Mouse (Mus musculus) neural tube, embryonic 14.5 days (tissue): ENCODE data around the gene Asgr1. TPM values are rescaled to one million over a fixed set of nuclear protein-coding genes. Genes with fewer than 3 reads are reported as not detected.
A peak's percentile ranks its signal among the peaks of the same experiment; 100 is the strongest.

Source experiments
- ATAC-seq: fragments of 200-750 bp; cut with Nextera tagmentation; 2 replicates; pipeline ENCODE4 v1.8.0; 2017; ENCODE audit warnings: low read depth, mild to moderate bottlenecking, moderate TSS enrichment, moderate library complexity
- H3K27ac ChIP-seq: fragments of 300-500 bp; sonication (generic); 2 replicates; pipeline ENCODE4 v1.5.1; 2014; ENCODE audit warnings: low read depth, mild to moderate bottlenecking, control low read depth, low read length, moderate library complexity, mixed read lengths
- H3K27me3 ChIP-seq: fragments of 300-500 bp; sonication (generic); 2 replicates; pipeline ENCODE4 v1.6.1; 2014; ENCODE audit warnings: low read length; ENCODE audit not compliant: control insufficient read depth, insufficient read depth
- H3K36me3 ChIP-seq: fragments of 300-500 bp; sonication (generic); 2 replicates; pipeline ENCODE4 v1.6.1; 2014; ENCODE audit warnings: low read length, mixed read lengths; ENCODE audit not compliant: control insufficient read depth, insufficient read depth
- H3K4me1 ChIP-seq: fragments of 300-500 bp; sonication (generic); 2 replicates; pipeline ENCODE4 v1.6.1; 2014; ENCODE audit warnings: low read length; ENCODE audit not compliant: control insufficient read depth, insufficient read depth
- H3K4me2 ChIP-seq: fragments of 300-500 bp; sonication (generic); 2 replicates; pipeline ENCODE4 v1.6.1; 2014; ENCODE audit warnings: mild to moderate bottlenecking, low read depth, low read length, control low read depth
- H3K4me3 ChIP-seq: fragments of 300-500 bp; sonication (generic); 2 replicates; pipeline ENCODE4 v1.5.1; 2014; ENCODE audit warnings: low read depth, low read length, control low read depth, mixed read lengths
- H3K9ac ChIP-seq: fragments of 300-500 bp; sonication (generic); replicated peaks from 2 replicates; pipeline ENCODE4 v1.6.1; 2014; ENCODE audit warnings: low read depth, mild to moderate bottlenecking, control low read depth, low read length, mixed read lengths
- H3K9me3 ChIP-seq: fragments of 300-500 bp; sonication (generic); 2 replicates; pipeline ENCODE4 v1.6.1; 2016; ENCODE audit warnings: low read length; ENCODE audit not compliant: control insufficient read depth
- WGBS: fragments of 180-500 bp; shearing (Covaris S2); extraction: QIAGEN DNeasy Blood & Tissue Kit; methylation state at CpG from one replicate; pipeline ENCODE4 v1.1.7; 2014; 5-methylcytosine and 5-hydroxymethylcytosine counted together
- polyA plus RNA-seq: library from polyadenylated mRNA; unstranded; fragments of >200 nt; fragmentation: Nextera tagmentation; extraction: Ambion mirVana; gene quantifications from 2 replicates; pipeline ENCODE4 v1.2.1, GENCODE M21; 2014

The Asgr1 gene
- polyA plus RNA-seq, 1 experiment from 2014 or later, result not detected

GRCm38 (mm10) chr11:70029829-70030550 is 23.9 kb upstream of the Asgr1 start:
- peaks cover 50% of the 10 kb centered on the region for H3K4me1 ChIP-seq
- ATAC-seq, result peak; percentile 56
- peak overlapping the region; percentile 52 for H3K4me2 ChIP-seq
- H3K4me3 ChIP-seq, result peak overlapping the region; percentile 19
- H3K36me3 ChIP-seq, result peaks cover 23% of the 10 kb centered on the region; the same call in 1 of the 2 replicates
- H3K27me3 ChIP-seq, result no peaks in the 10 kb centered on the region
- peak overlapping the region; percentile 22; the same call in 1 of the 2 replicates for H3K9ac ChIP-seq
- 16% methylated on average over 11 of the region's 11 CpGs for WGBS
- H3K27ac ChIP-seq, result peak overlapping the region; percentile 96
- H3K9me3 ChIP-seq, result no peaks in the 10 kb centered on the region

DNA sequence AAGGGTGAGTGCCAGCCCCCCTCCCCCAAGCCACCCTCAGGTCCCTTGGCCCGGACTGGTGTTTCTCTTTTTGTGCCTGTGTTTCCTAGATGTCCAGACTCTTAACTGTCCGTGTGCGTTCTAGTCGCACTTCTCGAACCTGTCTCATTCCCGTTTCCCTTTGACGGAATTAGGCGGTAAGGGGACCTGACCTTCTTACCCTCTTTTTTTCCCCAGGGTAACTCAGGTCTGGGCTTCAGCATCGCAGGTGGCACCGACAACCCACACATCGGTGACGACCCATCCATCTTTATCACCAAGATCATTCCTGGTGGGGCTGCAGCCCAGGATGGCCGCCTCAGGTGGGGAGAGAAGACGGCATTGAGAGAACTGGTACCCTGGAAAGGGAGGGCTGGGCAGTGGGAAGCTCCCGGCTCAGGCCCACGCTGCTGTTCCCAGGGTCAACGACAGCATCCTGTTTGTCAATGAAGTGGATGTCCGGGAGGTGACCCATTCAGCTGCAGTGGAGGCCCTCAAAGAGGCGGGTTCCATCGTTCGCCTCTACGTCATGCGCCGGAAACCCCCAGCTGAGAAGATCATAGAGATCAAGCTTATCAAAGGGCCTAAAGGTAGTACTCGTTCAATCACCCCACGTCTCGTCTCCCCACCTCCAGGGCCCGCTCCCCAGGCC is 23.1 kb upstream of the Asgr1 start:
- WGBS, result 93% methylated on average over 28 of the region's 28 CpGs
- no peak for ATAC-seq
- H3K27ac ChIP-seq, result peak overlapping the region; percentile 96
- H3K4me3 ChIP-seq, result peak overlapping the region; percentile 19; the same call in 1 of the 2 replicates
- peaks cover 48% of the 10 kb centered on the region for H3K4me1 ChIP-seq
- H3K9ac ChIP-seq, result no peak overlapping the region
- no peaks in the 10 kb centered on the region for H3K27me3 ChIP-seq
- peaks cover 23% of the 10 kb centered on the region; the same call in 1 of the 2 replicates for H3K36me3 ChIP-seq
- no peaks in the 10 kb centered on the region for H3K9me3 ChIP-seq
- H3K4me2 ChIP-seq, result peak overlapping the region; percentile 52

DNA sequence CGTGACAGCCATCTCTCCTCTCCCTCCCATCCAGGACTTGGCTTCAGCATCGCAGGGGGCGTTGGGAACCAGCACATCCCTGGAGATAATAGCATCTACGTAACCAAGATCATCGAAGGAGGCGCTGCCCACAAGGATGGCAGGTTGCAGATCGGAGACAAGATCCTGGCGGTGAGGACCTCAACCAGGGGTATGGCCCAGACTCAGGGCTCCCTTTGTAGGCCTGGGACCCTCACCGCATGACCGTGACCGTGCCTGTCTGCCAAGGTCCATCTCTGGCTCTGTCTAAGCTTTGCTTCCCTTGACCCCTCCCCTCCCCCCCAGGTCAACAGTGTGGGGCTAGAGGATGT is 22.6 kb upstream of the Asgr1 start:
- Histone ChIP-seq H3K4me1 (peaks cover 43% of the 10 kb centered on the region), H3K9ac (no peak overlapping the region)
- 97% methylated on average over 11 of the region's 11 CpGs for WGBS

DNA sequence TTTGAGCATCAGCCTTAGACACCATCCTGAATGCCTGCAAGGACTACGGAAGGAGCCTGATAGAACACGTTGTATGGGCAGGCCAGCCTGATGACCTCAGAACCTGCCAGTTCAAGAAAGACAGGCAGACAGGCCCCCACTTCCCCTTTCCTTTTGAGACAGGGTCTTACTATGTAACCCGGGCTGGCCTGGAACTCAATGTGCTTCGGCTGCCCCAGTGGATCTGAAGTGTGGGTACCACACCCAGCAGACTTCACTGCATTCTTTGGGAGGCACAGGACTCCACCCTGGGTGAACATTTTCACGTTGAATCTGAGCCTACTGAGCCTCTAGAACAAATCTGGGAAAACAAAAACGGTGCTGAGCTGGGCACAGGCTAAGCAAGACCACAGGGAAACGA is 15.7 kb upstream of the Asgr1 start:
- no peaks in the 10 kb centered on the region for H3K4me1 ChIP-seq
- 77% methylated on average over 7 of the region's 7 CpGs for WGBS

More for the DNA sequence above, 22.6 kb upstream of the Asgr1 start:
- H3K27ac ChIP-seq, result no peak overlapping the region
- H3K4me2 ChIP-seq, result no peak overlapping the region
- H3K4me3 ChIP-seq, result no peak overlapping the region
- H3K9me3 ChIP-seq, result no peaks in the 10 kb centered on the region
- ATAC-seq, result no peak
- peaks cover 23% of the 10 kb centered on the region; the same call in 1 of the 2 replicates for H3K36me3 ChIP-seq
- no peaks in the 10 kb centered on the region for H3K27me3 ChIP-seq

DNA sequence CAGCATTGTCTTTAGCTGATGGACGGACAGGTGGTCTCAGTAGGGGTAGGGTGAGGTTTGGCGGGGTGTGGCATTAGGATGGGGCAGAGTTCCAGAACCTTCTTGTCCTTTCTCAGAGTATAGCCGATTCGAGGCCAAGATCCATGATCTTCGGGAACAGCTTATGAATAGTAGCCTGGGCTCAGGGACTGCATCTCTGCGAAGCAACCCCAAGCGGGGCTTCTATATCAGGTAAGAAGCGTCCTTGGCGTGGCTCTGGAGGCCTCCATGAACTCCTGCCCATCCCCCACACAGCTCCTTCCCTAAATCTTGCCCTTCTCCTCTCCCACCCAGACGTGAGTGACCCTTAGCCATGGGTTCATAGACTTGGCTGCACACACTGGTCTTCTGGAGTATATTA is 14.3 kb upstream of the Asgr1 start:
- no peak overlapping the region for H3K27ac ChIP-seq
- H3K36me3 ChIP-seq, result peaks cover 50% of the 10 kb centered on the region
- H3K4me2 ChIP-seq, result no peak overlapping the region
- H3K4me3 ChIP-seq, result no peak overlapping the region
- H3K27me3 ChIP-seq, result no peaks in the 10 kb centered on the region
- H3K9me3 ChIP-seq, result no peaks in the 10 kb centered on the region
- 94% methylated on average over 10 of the region's 10 CpGs for WGBS
- no peak for ATAC-seq
- H3K4me1 ChIP-seq, result no peaks in the 10 kb centered on the region
- no peak overlapping the region for H3K9ac ChIP-seq

More for the DNA sequence above, 15.7 kb upstream of the Asgr1 start:
- H3K9me3 ChIP-seq, result no peaks in the 10 kb centered on the region
- H3K27ac ChIP-seq, result no peak overlapping the region
- no peak overlapping the region for H3K4me3 ChIP-seq
- peaks cover 38% of the 10 kb centered on the region for H3K36me3 ChIP-seq
- no peaks in the 10 kb centered on the region for H3K27me3 ChIP-seq
- no peak overlapping the region for H3K4me2 ChIP-seq
- no peak for ATAC-seq
- no peak overlapping the region for H3K9ac ChIP-seq

DNA sequence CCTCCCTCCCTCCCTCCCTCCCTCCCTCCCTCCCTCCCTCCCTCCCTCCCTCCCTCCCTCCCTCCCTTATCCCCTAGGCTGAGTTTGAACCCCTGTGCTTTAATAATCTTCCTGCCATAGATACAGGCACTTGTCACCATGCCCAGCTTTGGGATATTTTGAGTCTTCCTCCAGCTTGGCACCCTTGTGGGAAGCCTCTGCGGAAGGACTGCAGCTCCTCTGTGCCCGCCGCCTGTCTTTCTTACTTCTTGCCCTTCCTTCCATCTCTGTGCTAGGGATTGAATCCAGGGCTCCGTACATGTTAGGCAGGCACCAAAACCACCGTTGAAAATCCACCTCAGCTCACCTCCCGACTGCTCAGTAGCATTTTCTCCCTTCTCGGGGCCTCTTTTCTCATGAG is 13.7 kb upstream of the Asgr1 start:
- no peak for ATAC-seq
- Histone ChIP-seq H3K9ac (no peak overlapping the region), H3K4me3 (no peak overlapping the region), H3K36me3 (peaks cover 55% of the 10 kb centered on the region), H3K27ac (no peak overlapping the region), H3K4me1 (no peaks in the 10 kb centered on the region), H3K27me3 (no peaks in the 10 kb centered on the region), H3K4me2 (no peak overlapping the region), H3K9me3 (no peaks in the 10 kb centered on the region)
- WGBS, result 94% methylated on average over 7 of the region's 7 CpGs

- H3K36me3 ChIP-seq, result peaks cover 57% of the 10 kb centered on the region
Measured at GRCm38 (mm10) chr11:70042309-70043085, 11.4 kb upstream of the Asgr1 start.

GRCm38 (mm10) chr11:70043665-70044064 is 10.2 kb upstream of the Asgr1 start:
- no peak overlapping the region for H3K27ac ChIP-seq
- H3K9me3 ChIP-seq, result no peaks in the 10 kb centered on the region
- 80% methylated on average over 7 of the region's 7 CpGs for WGBS
- no peak overlapping the region for H3K4me2 ChIP-seq
- H3K36me3 ChIP-seq, result peaks cover 52% of the 10 kb centered on the region
- no peak overlapping the region for H3K4me3 ChIP-seq
- H3K27me3 ChIP-seq, result no peaks in the 10 kb centered on the region
- ATAC-seq, result no peak
- no peaks in the 10 kb centered on the region for H3K4me1 ChIP-seq
- H3K9ac ChIP-seq, result no peak overlapping the region

More at GRCm38 (mm10) chr11:70042309-70043085, 11.4 kb upstream of the Asgr1 start:
- no peak overlapping the region for H3K27ac ChIP-seq
- H3K4me3 ChIP-seq, result no peak overlapping the region
- ATAC-seq, result no peak
- 90% methylated on average over 23 of the region's 23 CpGs for WGBS
- no peak overlapping the region for H3K4me2 ChIP-seq
- H3K9me3 ChIP-seq, result no peaks in the 10 kb centered on the region
- no peaks in the 10 kb centered on the region for H3K4me1 ChIP-seq
- H3K9ac ChIP-seq, result no peak overlapping the region
- no peaks in the 10 kb centered on the region for H3K27me3 ChIP-seq
